Mouse (Mus musculus): Measurements from ENCODE around the gene Scfd2. TPM values are rescaled to one million over a fixed set of nuclear protein-coding genes. Genes with fewer than 3 reads are reported as not detected.

Scfd2 gene
- polyA plus RNA-seq, 1 experiment from 2014 or later = 13.9 TPM

DNA sequence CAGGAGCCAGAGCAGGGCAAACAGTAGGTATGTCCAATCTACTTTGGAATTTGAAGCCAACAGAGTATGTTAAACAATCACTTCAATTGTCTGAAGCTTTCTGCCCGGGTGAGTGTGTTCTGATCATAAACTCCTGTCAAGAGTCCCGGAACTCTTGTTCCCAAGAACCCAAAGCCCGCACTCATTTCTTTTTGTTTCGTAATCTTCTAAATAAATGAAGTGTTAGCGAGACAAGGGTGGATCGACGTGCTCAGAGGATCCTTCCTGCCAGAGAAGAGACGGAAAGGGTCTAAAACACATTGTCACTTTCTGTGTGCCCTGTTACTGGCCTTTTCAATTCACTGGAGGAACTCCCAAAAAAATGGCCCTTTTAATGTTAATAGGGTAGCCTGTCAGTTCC, 342.7 kb downstream of the Scfd2 start:
- Histone ChIP-seq H3K9me3 (replicated peaks) (no peaks in the 10 kb centered on the region), H3K4me3 (replicated peaks) (no peak overlapping the region), H3K36me3 (no peaks in the 10 kb centered on the region), H3K4me1 (replicated peaks) (peaks cover 6% of the 10 kb centered on the region), H3K9ac (no peak overlapping the region), H3K27me3 (peaks cover 28% of the 10 kb centered on the region), H3K4me2 (no peak overlapping the region), H3K27ac (no peak overlapping the region)
- ATAC-seq (ENCODE audit: low read depth) (no peak), DNase-seq (no peak)
- 73% methylated on average over 8 of the region's 8 CpGs for WGBS (ENCODE audit: insufficient replicate concordance)

DNA sequence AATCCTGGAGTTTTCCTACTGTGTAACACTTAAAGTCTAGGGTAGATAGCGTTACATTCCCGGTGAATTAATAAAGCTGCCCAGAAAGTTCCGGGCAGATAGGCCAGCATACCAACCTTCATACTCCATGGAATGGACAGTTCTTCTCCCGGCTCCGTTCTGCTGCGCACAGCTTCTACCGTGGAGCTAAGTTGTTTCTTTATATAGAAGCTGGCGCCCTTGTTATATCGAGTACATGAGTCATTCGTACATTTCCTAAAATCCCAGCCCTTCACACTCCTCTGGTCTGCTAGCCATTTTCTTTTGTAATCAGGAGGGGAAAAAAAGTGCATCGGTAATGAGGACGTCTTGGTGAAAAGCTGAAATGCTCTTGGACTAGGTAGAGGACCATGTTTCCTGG, 343.5 kb downstream of the Scfd2 start:
- WGBS (ENCODE audit: insufficient replicate concordance) = 80% methylated on average over 12 of the region's 12 CpGs
- Histone ChIP-seq H3K27ac (no peak overlapping the region), H3K4me3 (replicated peaks) (no peak overlapping the region), H3K9ac (no peak overlapping the region), H3K9me3 (replicated peaks) (no peaks in the 10 kb centered on the region), H3K4me2 (no peak overlapping the region), H3K27me3 (peaks cover 23% of the 10 kb centered on the region), H3K4me1 (replicated peaks) (no peaks in the 10 kb centered on the region), H3K36me3 (no peaks in the 10 kb centered on the region)
- ATAC-seq (ENCODE audit: low read depth) (no peak), DNase-seq (no peak)

DNA sequence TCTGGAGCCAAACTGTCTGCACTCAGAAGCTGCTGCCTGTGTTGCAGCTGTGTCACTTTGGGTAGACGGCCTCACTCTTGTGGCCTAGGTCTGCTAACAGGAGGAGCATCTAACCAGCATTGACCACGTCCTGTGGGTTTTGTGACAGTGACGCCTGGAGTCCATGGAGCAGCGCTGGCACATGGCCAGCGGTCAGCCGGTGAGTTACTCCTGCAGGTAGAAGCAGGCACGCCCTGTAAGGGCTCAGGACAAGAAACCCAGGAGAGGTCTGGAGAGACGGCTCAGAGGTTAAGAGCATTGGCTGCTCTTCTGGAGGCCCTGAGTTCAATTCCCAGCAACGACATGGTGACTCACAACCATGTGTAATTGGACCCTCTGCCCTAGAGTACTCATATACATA, 347.0 kb downstream of the Scfd2 start:
- no peak overlapping the region for H3K9ac ChIP-seq
- H3K9me3 ChIP-seq (replicated peaks) = no peaks in the 10 kb centered on the region
- 45% methylated on average over 9 of the region's 9 CpGs for WGBS (ENCODE audit: insufficient replicate concordance)
- no peaks in the 10 kb centered on the region for H3K4me1 ChIP-seq (replicated peaks)
- H3K4me3 ChIP-seq (replicated peaks) = no peak overlapping the region
- H3K27ac ChIP-seq = no peak overlapping the region
- ATAC-seq (ENCODE audit: low read depth) = no peak
- H3K27me3 ChIP-seq = peaks cover 2% of the 10 kb centered on the region; the same call in 1 of the 2 replicates
- no peak for DNase-seq
- no peak overlapping the region for H3K4me2 ChIP-seq
- H3K36me3 ChIP-seq = no peaks in the 10 kb centered on the region

DNA sequence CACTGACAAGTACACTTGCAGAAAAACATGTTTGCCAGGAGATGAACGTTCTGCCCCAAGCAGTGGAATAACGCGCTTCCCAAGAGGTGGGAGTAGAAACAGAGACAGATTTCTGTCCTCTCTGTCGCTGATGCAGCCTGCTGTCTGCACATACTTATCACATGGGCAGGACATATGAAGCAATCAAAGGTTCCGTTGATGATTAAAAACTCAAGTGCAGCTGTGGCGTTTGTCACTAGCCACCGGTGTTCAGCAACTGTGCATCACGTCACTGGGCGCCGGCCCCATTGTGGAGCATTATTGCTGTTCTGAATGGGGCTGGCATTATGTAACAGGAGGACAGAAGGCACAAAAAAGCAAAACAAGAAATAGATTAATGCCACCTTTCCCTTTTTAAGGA, 348.4 kb downstream of the Scfd2 start:
- ATAC-seq (ENCODE audit: low read depth) (no peak), DNase-seq (no peak)
- H3K4me1 ChIP-seq (replicated peaks) = no peaks in the 10 kb centered on the region
- H3K9me3 ChIP-seq (replicated peaks) = no peaks in the 10 kb centered on the region
- no peaks in the 10 kb centered on the region for H3K36me3 ChIP-seq
- no peak overlapping the region for H3K4me2 ChIP-seq
- H3K9ac ChIP-seq = no peak overlapping the region
- 73% methylated on average over 10 of the region's 10 CpGs for WGBS (ENCODE audit: insufficient replicate concordance)
- no peak overlapping the region for H3K27ac ChIP-seq
- 0 out of 2 replicates have a peak, but pooled peaks cover 2% of the 10 kb centered on the region for H3K27me3 ChIP-seq
- H3K4me3 ChIP-seq (replicated peaks) = no peak overlapping the region

DNA sequence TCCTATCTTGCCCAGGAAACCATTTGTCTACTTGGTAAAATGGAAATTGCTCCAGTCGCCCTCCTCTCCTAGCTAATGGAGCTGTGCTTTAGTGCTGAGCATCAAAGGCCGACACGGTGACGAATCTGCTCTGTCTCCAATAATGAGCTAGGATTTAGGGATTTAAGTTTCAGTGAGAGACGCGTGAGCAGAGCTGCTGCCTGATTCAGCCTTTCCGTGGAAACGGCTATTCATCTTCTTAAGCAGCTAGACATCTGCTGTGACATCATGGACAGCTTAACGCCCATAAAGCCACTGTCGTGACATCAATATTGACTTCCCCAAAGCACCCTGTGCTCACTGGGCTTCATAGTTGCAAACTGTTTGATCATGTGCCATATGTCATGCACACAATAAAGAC, 351.3 kb downstream of the Scfd2 start:
- Histone ChIP-seq H3K27ac (no peak overlapping the region), H3K36me3 (no peaks in the 10 kb centered on the region), H3K4me3 (replicated peaks) (no peak overlapping the region), H3K27me3 (no peaks in the 10 kb centered on the region), H3K9ac (no peak overlapping the region), H3K4me2 (no peak overlapping the region), H3K9me3 (replicated peaks) (no peaks in the 10 kb centered on the region), H3K4me1 (replicated peaks) (no peaks in the 10 kb centered on the region)
- DNase-seq (no peak), ATAC-seq (ENCODE audit: low read depth) (no peak)
- 59% methylated on average over 10 of the region's 10 CpGs for WGBS (ENCODE audit: insufficient replicate concordance)

DNA sequence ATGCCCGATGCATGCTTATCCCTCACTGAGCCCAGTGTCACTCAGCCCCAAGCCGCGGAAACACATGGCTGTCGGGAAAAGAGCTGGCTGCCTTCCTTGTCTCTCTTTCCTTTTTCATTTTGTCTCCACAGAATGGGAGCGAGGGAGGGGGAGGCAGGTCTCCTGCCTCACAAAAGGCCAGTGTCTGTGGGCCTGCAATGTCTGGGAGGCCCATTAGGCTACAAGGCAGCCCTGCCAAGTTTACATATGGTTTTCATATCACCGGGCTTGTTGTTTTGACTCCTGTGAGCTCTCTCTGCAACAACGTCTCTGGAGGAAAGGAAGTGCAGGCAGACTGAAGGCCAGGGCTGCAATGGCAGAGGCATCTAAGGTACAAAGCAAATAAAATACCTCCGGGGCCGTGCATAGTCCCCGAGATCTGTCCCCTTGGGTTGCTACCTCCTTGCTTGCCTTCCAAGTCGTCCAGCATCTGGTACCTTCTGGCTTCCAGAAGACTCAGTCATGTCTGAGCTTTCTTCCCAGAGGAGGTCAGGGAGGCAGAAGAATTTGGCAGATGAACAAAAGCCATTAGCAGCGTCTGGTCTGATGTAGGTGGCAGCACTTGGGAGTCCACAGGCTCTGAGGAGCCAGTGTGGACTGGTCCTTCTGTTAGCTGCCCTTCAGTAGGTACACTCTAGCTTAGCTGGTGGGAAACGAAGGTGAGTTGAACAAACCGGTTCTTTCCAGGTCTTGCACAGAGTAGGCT, 355.9 kb downstream of the Scfd2 start:
- ATAC-seq (ENCODE audit: low read depth) (no peak), DNase-seq (no peak)
- 0 out of 2 replicates have a peak, but pooled peaks cover 9% of the 10 kb centered on the region for H3K27me3 ChIP-seq
- H3K27ac ChIP-seq = no peak overlapping the region
- no peaks in the 10 kb centered on the region for H3K9me3 ChIP-seq (replicated peaks)
- WGBS (ENCODE audit: insufficient replicate concordance) = 60% methylated on average over 14 of the region's 14 CpGs
- no peaks in the 10 kb centered on the region for H3K36me3 ChIP-seq
- no peak overlapping the region for H3K4me2 ChIP-seq
- no peak overlapping the region for H3K9ac ChIP-seq
- peaks cover 6% of the 10 kb centered on the region; the same call in 1 of the 2 replicates for H3K4me1 ChIP-seq (replicated peaks)
- H3K4me3 ChIP-seq (replicated peaks) = no peak overlapping the region

DNA sequence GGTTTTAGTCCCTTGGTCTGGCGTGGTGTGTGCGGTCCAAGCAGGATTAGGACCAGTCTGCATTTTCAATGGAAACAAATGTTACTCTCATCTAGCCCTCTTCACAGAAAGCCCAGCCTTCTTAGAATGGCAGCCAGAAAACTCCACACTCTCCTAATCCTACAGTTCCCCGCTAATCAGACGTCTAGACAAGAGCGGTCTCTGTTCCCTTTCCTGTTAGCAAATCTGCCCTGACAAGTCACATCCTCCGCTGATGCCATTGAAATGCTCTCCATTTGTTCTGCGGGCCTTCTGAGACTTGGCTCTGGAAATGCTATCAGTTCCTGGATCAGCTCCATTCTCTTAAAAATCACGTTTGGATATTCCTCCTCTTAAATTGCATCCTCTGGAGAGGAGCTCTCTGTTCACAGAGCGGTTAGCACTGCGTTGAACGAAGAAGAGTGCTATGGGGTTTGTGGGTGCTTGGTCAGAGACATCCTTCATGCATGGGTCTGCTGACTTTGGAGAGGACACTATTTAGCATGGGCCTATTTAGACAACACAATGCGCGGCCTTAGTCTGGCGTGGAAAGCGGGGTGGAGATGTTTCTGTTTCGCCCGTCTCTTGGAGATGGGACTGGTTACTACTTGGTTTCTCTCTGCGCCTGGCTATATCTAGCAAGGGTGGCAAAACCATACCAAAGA, 358.3 kb downstream of the Scfd2 start:
- no peak for ATAC-seq (ENCODE audit: low read depth)
- no peaks in the 10 kb centered on the region for H3K36me3 ChIP-seq
- H3K27ac ChIP-seq = no peak overlapping the region
- H3K27me3 ChIP-seq = 0 out of 2 replicates have a peak, but pooled peaks cover 9% of the 10 kb centered on the region
- H3K4me1 ChIP-seq (replicated peaks) = peaks cover 6% of the 10 kb centered on the region; the same call in 1 of the 2 replicates
- DNase-seq = no peak
- WGBS (ENCODE audit: insufficient replicate concordance) = 59% methylated on average over 18 of the region's 18 CpGs
- H3K4me2 ChIP-seq = no peak overlapping the region
- no peak overlapping the region for H3K4me3 ChIP-seq (replicated peaks)
- no peak overlapping the region for H3K9ac ChIP-seq
- no peaks in the 10 kb centered on the region for H3K9me3 ChIP-seq (replicated peaks)

DNA sequence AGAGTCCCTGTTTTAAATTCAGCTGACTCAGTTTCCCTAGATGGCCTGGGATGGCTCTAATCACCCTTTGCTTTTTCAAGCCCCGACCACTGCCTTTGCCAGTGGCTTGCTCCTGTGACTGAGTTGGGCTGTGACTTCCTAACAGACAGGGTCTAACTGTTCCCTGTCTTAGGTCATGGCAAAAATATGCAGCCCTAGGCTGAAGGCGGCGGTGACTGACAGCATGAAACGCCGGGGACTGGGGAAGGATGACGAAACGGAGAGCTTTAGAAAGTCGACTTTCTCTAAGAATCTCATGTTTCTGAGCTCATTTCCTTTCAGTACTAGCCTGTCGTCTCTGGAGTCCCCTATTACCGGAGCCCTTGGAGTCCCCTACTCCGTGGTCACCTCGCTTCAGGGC, 359.4 kb downstream of the Scfd2 start:
- Histone ChIP-seq H3K36me3 (no peaks in the 10 kb centered on the region), H3K27ac (no peak overlapping the region; the same call in 1 of the 2 replicates), H3K27me3 (0 out of 2 replicates have a peak, but pooled peaks cover 9% of the 10 kb centered on the region), H3K9me3 (replicated peaks) (no peaks in the 10 kb centered on the region), H3K9ac (no peak overlapping the region), H3K4me3 (replicated peaks) (no peak overlapping the region), H3K4me1 (replicated peaks) (peaks cover 6% of the 10 kb centered on the region; the same call in 1 of the 2 replicates), H3K4me2 (no peak overlapping the region)
- 46% methylated on average over 12 of the region's 12 CpGs for WGBS (ENCODE audit: insufficient replicate concordance)
- DNase-seq (no peak), ATAC-seq (ENCODE audit: low read depth) (no peak)

DNA sequence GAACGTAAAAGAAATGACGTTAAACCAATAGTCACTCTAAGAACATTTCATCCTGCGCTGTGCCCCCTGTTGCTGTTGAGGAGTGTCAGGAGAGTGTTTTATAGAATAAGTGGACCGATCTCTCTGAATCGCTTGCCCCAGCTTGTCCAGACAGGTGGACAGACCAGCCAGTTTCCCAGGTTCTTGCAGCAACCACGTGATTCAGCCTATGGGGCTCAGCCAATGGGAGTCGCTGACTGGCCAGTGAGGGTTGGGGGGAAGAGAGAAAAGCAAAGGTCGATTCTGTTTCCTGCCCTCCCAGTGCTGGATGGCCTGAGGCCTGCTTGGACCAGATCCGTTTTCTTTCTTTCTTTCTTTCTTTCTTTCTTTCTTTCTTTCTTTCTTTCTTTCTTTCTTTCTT, 359.8 kb downstream of the Scfd2 start:
- peaks cover 6% of the 10 kb centered on the region; the same call in 1 of the 2 replicates for H3K4me1 ChIP-seq (replicated peaks)
- H3K27ac ChIP-seq = no peak overlapping the region
- peak; percentile 34; the same call in 1 of the 2 replicates for ATAC-seq (ENCODE audit: low read depth)
- DNase-seq = no peak
- no peak overlapping the region for H3K9ac ChIP-seq
- H3K27me3 ChIP-seq = 0 out of 2 replicates have a peak, but pooled peaks cover 9% of the 10 kb centered on the region
- H3K36me3 ChIP-seq = no peaks in the 10 kb centered on the region
- no peaks in the 10 kb centered on the region for H3K9me3 ChIP-seq (replicated peaks)
- no peak overlapping the region for H3K4me3 ChIP-seq (replicated peaks)
- no peak overlapping the region for H3K4me2 ChIP-seq
- 55% methylated on average over 9 of the region's 9 CpGs for whole genome bisulfite sequencing (ENCODE audit: insufficient replicate concordance)

DNA sequence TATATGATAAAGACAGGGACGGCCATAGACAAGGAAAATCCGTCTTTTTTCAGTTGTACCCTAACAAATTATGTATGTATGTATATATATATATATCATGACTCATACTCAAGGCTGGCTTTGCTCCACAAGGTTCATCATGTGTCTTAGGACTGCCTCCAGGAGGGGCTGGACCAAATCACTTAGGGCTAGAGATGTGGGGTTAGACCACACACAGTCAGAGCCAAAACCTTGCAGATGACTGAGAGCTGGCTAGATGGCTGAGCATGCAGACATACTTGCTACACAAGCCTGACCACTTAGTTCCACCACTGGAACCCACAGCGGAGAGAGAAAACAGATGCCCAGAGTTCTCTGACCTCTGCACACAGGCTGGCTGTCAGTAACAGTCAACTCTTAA, 363.5 kb downstream of the Scfd2 start:
- no peak overlapping the region for H3K4me3 ChIP-seq (replicated peaks)
- WGBS (ENCODE audit: insufficient replicate concordance) = 62% methylated on average over 3 of the region's 3 CpGs
- no peak for DNase-seq
- peaks cover 6% of the 10 kb centered on the region; the same call in 1 of the 2 replicates for H3K4me1 ChIP-seq (replicated peaks)
- no peaks in the 10 kb centered on the region for H3K9me3 ChIP-seq (replicated peaks)
- H3K36me3 ChIP-seq = no peaks in the 10 kb centered on the region
- 0 out of 2 replicates have a peak, but pooled peaks cover 6% of the 10 kb centered on the region for H3K27me3 ChIP-seq
- ATAC-seq (ENCODE audit: low read depth) = no peak
- no peak overlapping the region for H3K27ac ChIP-seq
- H3K4me2 ChIP-seq = no peak overlapping the region
- H3K9ac ChIP-seq = no peak overlapping the region

DNA sequence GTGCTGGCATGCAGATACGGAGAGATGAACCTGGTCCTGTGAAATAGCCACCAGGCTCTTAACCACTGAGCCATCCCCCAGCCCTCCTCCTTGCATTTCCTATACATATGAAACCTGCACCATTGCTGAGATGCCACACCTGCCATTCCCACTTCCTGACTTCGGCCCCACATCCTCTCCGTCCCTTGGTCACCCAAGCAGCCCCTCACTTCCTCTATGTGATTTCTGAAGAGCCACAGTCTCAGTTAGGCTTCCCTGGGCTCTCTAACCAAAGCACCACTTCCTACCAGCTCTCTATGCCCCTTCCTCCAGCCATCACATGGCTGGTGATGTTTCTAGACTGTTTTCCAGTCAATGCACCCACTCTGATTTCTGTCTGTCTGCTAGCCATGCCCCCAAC, 364.9 kb downstream of the Scfd2 start:
- 28% methylated on average over 3 of the region's 3 CpGs for WGBS (ENCODE audit: insufficient replicate concordance)
- no peaks in the 10 kb centered on the region for H3K9me3 ChIP-seq (replicated peaks)
- no peaks in the 10 kb centered on the region for H3K4me1 ChIP-seq (replicated peaks)
- H3K27me3 ChIP-seq = no peaks in the 10 kb centered on the region
- DNase-seq (no peak), ATAC-seq (ENCODE audit: low read depth) (no peak)
- H3K4me3 ChIP-seq (replicated peaks) = no peak overlapping the region
- no peak overlapping the region for H3K9ac ChIP-seq
- H3K4me2 ChIP-seq = no peak overlapping the region
- no peaks in the 10 kb centered on the region for H3K36me3 ChIP-seq
- H3K27ac ChIP-seq = no peak overlapping the region

Measured in liver, embryonic 13.5 days (tissue).